Mouse (Mus musculus) embryo, embryonic 10 days (tissue): ENCODE measurements around the gene Mindy1.

Experiments used
- DNase-seq: peaks from one replicate; pipeline ENCODE4 v3.0.0-alpha.2; 2015; ENCODE audit warnings: low spot score

The Mindy1 gene

DNA sequence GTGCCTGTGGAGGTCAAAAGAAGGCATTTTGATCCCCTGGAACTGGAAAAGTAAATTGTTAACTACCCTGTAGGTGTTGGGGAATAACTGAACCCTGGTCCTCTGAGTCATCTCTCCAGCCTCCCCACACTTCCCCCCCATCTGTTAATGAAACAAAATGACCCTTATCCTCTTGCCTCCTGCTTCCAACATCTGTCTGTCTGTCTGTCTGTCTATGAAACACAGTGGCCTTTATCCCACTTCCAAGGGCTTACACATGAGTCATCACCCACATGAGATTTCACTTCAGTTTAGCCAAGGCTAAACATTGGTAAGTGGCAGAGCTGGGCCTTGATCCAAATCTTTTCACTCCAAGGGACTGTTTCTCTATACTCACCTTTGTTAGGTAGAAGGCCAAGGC lies 13.3 kb upstream of the Mindy1 start:
- no peak for DNase-seq

DNA sequence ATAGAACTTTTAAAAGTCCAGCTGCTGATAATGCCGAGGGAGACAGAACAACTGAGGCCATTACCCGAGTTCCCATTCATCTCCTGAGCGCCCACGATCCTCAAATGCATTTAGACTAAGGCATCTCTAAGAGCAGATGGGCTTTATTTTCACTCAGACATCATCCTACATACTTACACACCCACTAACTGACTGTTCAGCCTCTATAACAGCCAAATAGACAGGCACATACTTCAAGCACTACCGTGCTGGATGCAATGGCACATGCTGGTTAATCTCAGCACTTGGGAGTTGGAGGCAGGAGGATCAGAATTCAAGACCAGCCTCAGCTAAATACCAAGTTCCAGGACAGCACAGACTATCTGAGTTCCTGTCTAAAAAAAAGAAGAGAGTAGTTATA lies 11.4 kb upstream of the Mindy1 start:
- DNase-seq: no peak

DNA sequence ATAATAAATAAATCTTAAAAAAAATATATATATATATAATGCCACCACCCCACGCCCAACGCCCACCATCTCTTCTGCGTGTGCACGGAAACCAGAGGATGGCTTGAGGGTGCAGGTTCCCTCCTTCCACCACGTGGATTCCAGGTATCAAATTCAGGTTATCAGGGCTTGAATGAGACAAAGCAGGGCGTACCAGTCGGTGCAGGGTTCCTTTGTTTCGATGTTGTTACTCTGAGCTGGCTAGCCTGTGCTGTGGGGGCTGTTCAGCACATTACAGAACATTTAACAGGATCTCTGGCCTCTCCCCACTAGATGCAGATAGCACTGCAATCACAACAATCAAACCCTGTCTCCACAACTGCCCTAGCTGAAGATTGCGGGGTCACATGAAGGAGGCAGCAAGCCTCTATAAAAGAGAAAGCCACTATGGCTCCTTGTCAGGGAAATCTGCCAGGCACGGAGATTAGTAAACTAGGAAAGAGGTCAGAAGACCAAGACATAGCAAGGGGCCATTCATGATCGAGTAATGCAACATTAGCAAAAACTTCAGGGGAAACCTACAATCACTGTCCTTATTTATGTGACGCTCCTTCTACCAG lies 10.3 kb upstream of the Mindy1 start:
- no peak for DNase-seq

DNA sequence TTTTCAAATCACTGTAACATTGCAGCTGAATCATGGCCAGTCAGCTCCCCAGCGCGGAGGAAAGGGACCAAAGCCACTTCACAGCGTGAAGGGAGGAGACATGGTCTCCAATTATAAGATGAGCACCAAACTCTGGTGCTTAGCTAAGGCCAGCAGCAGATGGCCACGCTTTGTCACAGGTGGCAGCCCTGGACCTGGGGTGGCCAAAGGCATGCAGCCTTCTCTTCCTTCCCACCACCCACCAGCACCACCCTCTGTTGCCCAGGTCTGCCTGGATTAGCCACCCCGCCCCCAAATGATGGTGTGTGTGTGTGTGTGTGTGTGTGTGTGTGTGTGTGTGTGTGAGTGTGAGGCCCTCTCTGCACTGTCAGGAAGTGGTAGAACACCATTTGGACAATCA lies 7.7 kb upstream of the Mindy1 start:
- no peak for DNase-seq

DNA sequence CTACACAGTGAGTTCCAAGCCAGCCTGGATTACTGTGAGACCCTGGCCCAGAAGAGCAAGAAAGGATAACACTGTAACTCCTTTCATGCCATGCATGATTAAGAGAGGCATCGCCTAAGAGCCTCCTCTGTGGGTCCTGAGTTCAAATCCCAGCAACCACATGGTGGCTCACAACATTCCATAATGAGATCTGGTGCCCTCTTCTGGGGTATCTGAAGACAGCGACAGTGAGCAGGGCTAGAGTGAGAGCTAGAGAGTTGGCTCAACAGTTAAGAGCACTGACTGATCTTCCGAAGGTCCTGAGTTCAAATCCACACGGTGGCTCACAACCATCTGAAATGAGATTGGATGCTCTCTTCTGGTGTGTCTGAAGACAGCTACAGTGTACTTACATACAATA lies 6.7 kb upstream of the Mindy1 start:
- DNase-seq: no peak

DNA sequence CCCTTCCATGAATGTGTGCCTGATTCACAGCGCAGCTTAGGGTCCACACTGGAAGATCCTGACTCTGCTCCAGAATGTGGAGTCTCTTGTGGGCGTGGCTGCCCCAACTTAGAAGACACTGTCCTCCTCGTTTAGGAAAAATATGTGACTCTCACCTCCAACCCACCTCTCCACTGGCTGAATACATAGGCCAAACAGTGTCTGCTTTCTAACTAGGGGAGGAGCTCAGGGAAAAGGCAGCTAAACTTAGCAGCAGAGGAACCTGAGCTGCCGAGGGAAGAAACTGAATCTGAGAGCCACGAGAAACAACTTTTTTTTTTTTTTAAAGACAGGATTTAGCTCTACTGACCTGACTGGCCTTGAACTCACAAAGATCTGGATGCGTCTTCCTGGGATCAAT lies 6.0 kb upstream of the Mindy1 start:
- no peak for DNase-seq

DNA sequence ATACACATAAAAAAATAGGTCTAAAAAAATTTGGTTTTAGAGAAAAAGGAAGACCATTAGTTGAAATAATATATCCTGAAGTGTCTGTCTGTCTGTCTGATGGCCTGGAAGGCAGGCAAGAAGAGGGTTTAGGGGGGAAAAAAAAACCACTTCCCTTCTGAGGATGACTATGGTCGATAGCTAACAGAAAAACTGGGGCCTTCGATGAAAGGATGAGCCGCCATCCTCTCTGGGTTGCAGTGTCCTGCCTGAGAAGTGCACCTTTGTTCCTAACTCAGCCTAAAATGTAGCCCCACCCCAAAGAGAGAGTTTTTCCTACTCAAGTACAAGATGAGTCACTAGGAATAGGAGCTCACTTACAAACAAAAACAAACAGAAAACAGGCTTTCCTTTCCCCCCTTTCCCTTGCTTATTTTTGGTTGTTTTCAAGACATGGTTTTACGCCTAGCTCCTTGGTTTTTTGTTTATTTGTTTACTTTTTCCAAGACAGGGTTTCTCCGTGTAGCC lies 4.7 kb upstream of the Mindy1 start:
- no peak for DNase-seq

DNA sequence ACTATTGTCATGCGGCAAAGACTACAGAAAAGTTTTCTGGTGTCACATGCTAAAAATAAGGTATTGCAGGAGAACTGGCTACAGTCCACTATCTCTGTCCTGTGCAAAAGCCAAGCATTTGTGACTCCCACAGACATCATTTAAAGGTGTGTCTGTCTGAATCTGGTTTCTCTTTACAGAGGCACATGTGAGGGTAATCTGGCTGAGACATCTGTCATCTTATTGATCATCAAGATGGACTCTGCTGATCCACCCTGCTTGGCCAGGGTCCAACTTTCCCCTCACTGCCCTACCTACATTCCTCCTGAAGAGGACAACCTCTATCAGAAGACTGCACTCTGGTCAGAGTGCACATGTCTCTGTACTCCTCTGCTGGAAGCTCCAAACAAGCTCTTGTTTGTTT lies 4.0 kb upstream of the Mindy1 start:
- no peak for DNase-seq

DNA sequence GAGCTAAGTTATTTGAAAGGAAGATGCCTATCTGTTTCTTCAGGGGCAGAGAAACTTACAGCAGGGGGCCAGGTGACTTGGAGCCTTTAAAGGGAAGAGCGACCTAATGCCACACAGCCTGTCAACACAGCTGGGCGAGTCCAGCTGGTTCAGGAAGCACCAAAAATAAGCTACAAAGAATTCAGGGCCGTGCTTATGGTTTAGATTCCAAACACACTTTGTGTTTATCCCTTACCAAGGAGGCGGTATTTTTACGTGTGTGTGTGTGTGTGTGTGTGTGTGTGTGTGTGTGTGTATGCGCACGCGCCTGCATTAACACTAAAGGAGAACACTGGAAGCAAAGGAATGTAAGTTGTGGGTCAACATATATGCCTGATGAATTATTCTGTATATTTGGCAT lies 398 bp upstream of the Mindy1 start:
- DNase-seq: peak; percentile 18

DNA sequence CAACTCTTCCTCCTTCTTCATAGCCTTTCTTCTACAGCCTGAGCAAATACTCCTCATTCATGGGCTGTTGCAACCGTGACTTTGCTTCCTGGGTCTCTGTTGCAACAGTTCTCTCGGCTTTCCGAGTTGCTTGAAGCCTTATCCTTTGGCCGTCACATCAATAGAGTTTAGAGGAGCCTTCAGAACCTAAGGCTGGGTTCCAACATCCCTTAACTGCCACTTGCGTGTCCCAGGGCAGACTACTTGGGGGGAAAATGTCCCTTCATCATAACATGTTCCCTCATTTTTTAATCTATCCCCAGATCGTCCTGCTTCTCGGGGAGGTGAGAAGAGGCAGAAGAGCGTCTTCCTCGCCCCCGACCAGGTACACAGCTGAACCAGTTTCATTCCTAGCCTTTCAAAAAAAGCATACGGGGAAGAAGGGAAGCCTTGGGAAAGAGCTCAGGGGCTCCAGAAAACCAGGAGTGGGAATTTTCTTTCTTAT lies 1.3 kb downstream of the Mindy1 start:
- peak; percentile 35 for DNase-seq

DNA sequence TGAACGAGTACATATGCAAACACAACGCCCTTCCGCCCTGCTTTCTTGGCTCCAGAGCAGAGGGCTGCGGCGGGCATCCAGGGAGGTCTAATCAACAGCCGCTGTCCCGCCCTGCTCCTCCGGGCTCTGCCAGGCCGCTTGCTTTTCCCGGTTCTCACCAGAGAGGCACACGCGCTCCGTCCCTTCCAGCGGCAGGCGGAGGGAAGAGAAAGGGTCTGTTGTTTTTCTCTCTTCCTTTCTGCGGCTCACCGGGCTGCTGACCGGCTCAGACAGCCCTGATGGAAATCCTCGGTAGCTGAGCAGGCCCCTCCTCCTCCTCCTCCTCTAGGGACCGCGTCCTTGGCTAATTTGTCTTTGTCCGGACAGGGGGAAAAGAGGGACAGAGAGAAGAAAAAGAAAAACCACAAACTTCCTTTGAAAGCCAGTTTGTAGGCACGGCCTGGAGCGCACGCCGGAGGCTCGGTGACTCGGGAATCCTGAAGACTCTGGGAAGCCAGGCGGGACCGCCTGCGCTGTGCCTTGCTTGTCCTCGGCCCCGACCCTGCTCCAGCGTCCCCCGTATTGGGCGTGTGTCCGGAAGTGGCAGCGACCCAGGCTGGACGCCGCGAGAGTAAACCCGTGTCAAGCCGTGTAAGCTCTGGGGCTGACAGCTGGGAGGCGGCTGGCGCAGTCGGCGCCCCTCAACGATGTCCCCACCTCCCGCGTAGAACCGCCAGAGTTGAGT lies 1.9 kb downstream of the Mindy1 start:
- DNase-seq: peak; percentile 84

DNA sequence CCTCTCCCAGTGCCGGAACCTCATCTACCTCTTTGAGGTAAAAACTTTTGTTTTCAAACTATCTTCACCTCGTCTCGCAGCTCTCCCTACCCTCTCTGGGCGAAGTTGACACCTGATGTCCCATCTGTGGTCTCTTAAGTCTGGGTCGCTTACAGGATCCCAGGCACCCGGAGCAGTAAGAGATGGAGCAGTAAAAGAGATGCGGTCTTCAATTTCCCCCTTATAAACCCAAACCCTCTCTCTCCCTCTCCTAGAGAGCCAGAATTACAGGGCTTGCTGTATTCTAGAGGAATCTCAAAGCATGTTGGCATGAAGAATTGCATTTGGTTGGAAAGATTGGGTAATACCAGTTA lies 2.4 kb downstream of the Mindy1 start:
- no peak for DNase-seq

DNA sequence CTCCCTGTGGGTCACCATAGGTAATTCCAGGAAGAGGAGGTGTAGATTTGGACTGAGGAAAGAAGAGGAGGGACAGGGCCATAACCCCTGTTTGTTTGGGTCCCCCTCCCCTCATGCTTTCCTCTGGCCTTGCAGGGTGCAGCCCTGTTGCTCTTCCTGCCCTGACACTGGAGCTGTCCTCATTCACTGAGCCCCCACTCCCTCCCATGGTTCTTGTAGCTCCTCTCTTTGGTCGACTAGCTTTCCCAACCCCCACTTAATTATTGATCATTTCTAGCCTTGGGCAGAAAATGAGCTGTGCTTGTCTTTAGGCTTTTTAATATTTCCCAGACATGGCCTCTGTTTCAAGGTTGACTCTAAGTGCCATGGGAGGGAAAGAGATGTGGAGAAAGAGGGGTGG lies 2.9 kb downstream of the Mindy1 start:
- no peak for DNase-seq

DNA sequence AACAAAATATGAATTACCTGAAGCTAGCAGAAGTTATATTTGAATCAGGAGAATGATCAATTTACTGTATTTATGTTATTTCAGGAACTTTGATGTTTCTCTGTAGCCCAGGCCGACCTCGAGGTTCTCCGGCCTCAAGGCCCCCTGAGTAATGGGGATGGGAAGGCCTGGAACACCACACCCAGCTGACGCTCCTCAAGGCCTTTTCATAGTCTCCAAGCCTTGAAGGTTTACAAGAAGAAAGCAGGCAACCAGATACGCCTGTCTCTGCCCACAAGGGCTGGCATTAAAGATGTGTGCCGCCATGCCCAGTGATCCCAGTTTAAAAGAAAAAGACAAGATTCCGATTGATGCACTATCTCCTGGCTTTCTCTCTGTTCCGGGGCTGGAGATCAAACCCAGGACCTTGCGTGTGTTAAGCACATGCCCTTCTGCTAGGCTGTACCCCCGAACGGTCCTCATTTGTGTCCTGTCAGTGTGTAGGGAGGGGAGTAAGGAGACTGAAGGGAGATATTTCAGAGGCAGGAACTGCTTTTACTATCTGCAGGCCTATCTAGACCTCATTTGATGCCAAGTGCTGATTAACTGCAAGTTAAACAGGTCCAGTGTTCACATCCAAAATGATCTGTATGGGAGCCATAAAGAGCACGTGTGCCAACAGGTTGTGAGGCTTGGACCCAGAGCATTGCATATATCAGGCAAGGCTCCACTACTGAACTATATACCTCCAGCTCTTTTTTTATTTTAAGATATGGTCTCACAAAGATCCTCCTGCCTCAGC lies 3.5 kb downstream of the Mindy1 start:
- no peak for DNase-seq

DNA sequence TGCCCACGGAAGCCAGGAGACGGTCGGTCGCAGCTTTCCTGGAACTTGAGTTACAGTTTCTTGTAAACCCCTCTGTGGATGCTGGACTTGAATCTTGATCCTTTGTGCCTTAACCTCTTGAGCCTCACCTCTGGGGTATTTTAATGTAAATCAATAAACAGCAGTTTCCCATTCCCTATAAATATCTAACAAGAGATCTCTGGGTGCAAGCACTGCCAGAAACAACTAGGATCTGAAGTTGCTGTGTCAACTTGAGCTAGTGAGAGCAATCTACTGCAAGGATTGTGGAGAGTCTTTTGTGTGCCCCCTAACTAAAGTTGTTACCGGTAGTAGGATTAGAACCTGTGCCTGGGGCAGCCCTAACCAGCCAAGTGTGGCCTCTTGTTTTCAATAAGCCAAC lies 4.2 kb downstream of the Mindy1 start:
- no peak for DNase-seq

DNA sequence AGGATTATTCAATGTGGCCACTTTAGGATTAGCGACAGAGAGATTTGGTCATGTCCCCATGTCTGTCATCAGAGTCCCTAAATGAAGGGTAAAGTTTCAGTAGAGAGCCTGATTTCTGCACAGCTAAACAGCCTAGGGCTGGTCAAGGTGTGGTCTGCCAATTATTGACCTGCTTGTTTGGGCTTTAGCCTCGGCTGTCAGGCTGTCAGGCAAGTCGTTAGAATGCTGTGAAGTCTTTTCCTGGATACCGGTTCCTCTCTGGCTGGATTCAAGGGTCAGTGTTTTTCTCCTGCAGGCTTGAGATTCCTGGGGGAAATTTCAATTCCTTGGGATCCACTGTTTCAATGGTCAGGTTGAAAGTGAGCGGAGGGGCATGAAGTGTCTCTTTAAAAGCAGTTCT lies 4.9 kb downstream of the Mindy1 start:
- no peak for DNase-seq

DNA sequence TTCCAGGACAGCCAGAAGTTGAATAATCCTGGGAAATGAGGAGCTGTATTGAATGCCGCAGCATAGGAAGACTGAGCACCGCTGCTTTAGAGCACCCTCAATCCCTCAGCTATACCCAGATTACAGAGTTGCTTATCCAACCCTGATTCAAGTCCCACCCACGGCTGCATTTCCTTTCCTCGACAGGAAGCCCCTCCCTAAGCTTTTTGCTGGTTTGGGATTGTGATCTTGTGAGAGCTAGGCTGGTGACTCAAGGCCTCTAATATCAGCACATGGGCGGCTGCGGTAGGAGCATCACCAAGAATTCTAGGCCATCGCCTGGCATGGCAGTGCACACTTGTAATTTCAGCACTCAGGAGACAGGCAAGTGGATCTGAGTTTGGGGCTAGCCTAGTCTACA lies 5.4 kb downstream of the Mindy1 start:
- DNase-seq: no peak

DNA sequence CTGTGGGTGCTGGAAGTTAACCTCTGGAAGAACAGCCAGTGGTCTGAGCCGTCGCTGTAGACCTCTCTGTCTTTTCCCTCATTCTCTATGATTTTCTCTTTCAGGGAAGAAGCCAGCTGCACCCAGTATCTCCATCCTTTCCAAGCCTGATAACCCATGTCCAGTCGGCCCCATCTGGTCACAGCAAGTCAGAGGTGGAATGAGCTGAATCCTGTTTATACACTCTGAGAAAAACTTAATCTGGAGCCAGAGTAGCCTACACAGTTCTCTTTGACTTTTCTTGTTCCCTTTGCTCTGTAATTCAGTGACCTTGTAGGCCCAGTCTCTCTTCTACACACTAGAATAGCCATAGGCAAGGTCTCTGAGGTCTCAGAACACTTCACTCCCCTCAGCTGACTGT lies 6.4 kb downstream of the Mindy1 start:
- DNase-seq: no peak

DNA sequence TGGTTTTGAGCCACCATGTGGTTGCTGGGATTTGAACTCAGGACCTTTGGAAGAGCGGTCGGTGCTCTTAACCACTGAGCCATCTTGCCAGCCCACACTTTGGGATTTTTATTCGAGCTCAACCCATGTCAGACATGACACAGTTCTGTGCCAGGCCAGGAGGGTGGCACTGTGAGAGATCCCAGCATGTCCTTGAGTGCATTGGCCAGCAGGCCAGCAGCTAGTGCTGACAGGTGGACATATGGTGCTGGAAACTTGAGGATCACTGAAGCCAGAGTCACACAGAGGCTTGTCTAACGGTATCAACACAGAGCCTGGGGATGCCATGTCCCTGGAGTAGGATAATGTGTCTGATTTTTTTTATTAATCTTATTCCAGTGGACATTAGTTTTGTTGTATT lies 8.3 kb downstream of the Mindy1 start:
- DNase-seq: no peak

DNA sequence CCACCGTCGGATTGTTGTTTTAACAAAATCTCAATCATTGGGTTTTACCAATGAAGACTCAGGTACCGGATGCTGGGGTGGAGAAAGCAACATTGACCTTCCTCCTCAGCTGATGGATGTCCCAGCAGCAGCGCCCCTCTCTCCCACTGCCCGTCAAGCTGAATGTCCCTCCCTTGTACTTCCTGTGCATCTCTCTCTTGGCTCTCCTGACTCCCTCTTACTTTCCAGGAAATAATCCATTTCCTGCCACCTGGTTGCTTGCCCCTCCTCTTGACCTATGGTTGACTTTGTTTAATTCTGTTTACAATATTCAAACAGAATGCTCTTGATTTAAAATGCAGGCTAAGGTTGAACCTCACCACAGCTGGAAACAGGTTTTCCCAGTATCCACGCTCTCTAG lies 9.0 kb downstream of the Mindy1 start:
- DNase-seq: no peak

DNA sequence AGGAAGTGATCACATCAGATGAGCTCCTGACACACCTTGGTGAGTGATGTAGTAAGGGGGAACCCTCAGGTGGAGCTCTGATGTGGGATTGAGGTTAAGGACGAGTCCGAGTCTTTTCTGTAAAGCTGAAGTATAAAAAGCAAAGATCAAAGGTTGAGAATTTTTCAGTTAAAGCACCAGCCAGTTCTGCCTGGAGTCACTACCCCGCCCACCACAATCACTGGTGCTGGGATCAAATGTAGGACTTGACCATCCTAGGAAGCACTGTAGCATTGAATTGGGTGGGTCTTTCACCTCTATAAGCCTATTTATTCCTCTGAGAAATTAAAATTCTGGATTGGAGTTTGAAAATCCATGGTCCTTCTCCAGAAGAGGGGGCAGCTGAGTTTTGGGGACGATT lies 9.9 kb downstream of the Mindy1 start:
- no peak for DNase-seq

DNA sequence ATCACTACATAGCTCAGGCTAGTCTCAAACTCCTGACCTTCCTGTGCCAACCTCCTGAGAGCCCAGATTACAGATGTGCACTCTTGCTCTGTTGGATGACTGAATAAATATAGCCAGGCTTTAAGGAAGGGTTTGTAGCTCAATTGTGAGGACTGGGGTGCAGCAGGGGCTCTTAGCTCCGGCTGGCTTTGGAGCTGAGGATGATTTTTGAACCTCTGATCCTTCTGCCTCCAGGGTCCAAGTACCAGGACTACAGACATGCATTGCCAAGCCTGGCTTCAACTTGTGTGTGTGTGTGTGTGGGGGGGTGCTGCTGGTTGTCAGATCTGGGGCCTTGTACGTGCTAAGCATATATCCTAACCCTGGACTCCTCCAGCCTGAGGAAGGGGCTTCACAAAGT lies 11.8 kb downstream of the Mindy1 start:
- DNase-seq: no peak

DNA sequence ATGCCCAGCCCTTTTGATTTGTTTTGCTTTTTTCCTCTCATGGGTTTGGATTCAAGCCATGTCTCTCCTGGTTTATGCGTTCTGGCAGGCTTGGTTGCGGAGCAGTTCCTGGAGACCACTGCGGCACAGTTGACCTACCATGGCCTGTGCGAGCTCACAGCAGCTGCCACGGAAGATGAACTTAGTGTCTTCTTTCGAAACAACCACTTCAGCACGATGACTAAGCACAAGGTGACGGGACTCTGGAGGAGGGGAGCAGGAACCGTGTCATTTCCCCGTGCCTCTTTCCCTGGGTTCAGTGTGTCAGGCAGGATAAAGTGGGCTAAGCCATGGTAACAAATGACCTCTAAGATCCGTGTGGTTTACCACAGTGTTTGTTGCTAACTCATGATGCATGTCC lies 12.4 kb downstream of the Mindy1 start:
- no peak for DNase-seq
